Mouse (Mus musculus) lung, postnatal 25 days (tissue): Measurements from ENCODE around the gene Phb2.
A peak's percentile ranks its signal among the peaks of the same experiment; 100 is the strongest.
"Not testable (repeated sequence)": the region's sequence is repeated elsewhere in the genome, so short reads cannot be mapped to it uniquely, and the experiment has no call there.

ENCODE experiments used
- DNase-seq: peaks from one replicate; pipeline ENCODE4 v3.0.0; 2022; ENCODE audit warnings: low spot score

Gene Phb2

GRCm38 (mm10) chr6:124711824-124712782, at the start of gene Phb2, which contains the start of gene Emg1:
Phb2 (plus strand) TSS chr6:124712336.
Emg1 (minus strand) TSS chr6:124712178.
- peak; percentile 99 for DNase-seq

GRCm38 (mm10) chr6:124662477-124663423, 49.4 kb upstream of the Phb2 start, which contains the start of gene Lpcat3:
Lpcat3 (plus strand) TSS chr6:124663027.
- DNase-seq, result peak; percentile 99

GRCm38 (mm10) chr6:124663424-124663795, 48.7 kb upstream of the Phb2 start:
- DNase-seq, result no peak

- DNase-seq, result no peak
These were observed 47.9 kb upstream of the Phb2 start for GRCm38 (mm10) chr6:124664256-124664655.

GRCm38 (mm10) chr6:124665011-124665410, 47.1 kb upstream of the Phb2 start:
- no peak for DNase-seq

- no peak for DNase-seq
These were observed 42.8 kb upstream of the Phb2 start for GRCm38 (mm10) chr6:124669234-124669859.

GRCm38 (mm10) chr6:124670281-124670900, 41.7 kb upstream of the Phb2 start:
- no peak for DNase-seq

GRCm38 (mm10) chr6:124672100-124672499, 40.0 kb upstream of the Phb2 start:
- DNase-seq, result no peak

GRCm38 (mm10) chr6:124673619-124674018, 38.5 kb upstream of the Phb2 start:
- no peak for DNase-seq

- DNase-seq, result no peak
These were observed 37.5 kb upstream of the Phb2 start for GRCm38 (mm10) chr6:124674591-124674990.

- DNase-seq, result no peak
These were observed 36.0 kb upstream of the Phb2 start for GRCm38 (mm10) chr6:124676171-124676570.

GRCm38 (mm10) chr6:124678769-124679168, 33.4 kb upstream of the Phb2 start:
- DNase-seq, result no peak

- DNase-seq, result no peak
These were observed 32.6 kb upstream of the Phb2 start for GRCm38 (mm10) chr6:124679486-124679885.

GRCm38 (mm10) chr6:124682291-124682690, 29.8 kb upstream of the Phb2 start:
- not testable (repeated sequence) for DNase-seq

- peak; percentile 74 for DNase-seq
These were observed 28.3 kb upstream of the Phb2 start for GRCm38 (mm10) chr6:124683591-124684417.

GRCm38 (mm10) chr6:124685606-124686386, 26.3 kb upstream of the Phb2 start:
- DNase-seq, result no peak

GRCm38 (mm10) chr6:124686644-124687043, 25.5 kb upstream of the Phb2 start:
- DNase-seq, result not testable (repeated sequence)

- no peak for DNase-seq
These were observed 23.9 kb upstream of the Phb2 start for GRCm38 (mm10) chr6:124688151-124688758.

- DNase-seq, result no peak
These were observed 23.1 kb upstream of the Phb2 start for GRCm38 (mm10) chr6:124689011-124689410.
